Mouse (Mus musculus) heart, embryonic 12.5 days (tissue): ENCODE measurements around the gene Rpl35. TPM values are rescaled to one million over a fixed set of nuclear protein-coding genes. Genes with fewer than 3 reads are reported as not detected.

Experiments used
- ATAC-seq: fragments of 200-750 bp; cut with Nextera tagmentation; 2 replicates; pipeline ENCODE4 v1.8.0; 2017; ENCODE audit warnings: moderate TSS enrichment, moderate library complexity; ENCODE audit not compliant: insufficient number of reproducible peaks, low FRiP score
- H3K27ac ChIP-seq: fragments of 300-500 bp; sonication (generic); 2 replicates; pipeline ENCODE4 v1.5.1; 2016; ENCODE audit warnings: mild to moderate bottlenecking, moderate library complexity; ENCODE audit not compliant: poor library complexity, severe bottlenecking
- H3K27me3 ChIP-seq: fragments of 300-500 bp; sonication (generic); replicated peaks from 2 replicates; pipeline ENCODE4 v1.6.1; 2016; ENCODE audit warnings: mild to moderate bottlenecking, moderate library complexity
- H3K36me3 ChIP-seq: fragments of 300-500 bp; sonication (generic); 2 replicates; pipeline ENCODE4 v1.6.1; 2016; ENCODE audit warnings: mild to moderate bottlenecking, moderate library complexity
- H3K4me1 ChIP-seq: fragments of 300-500 bp; sonication (generic); replicated peaks from 2 replicates; pipeline ENCODE4 v1.6.1; 2016; ENCODE audit warnings: mild to moderate bottlenecking
- H3K4me2 ChIP-seq: fragments of 300-500 bp; sonication (generic); 2 replicates; pipeline ENCODE4 v1.6.1; 2016; ENCODE audit warnings: mild to moderate bottlenecking, moderate library complexity
- H3K4me3 ChIP-seq: fragments of 300-500 bp; sonication (generic); 2 replicates; pipeline ENCODE4 v1.5.1; 2016; ENCODE audit warnings: mild to moderate bottlenecking
- H3K9ac ChIP-seq: fragments of 300-500 bp; sonication (generic); 2 replicates; pipeline ENCODE4 v1.6.1; 2016; ENCODE audit warnings: mild to moderate bottlenecking, moderate library complexity
- H3K9me3 ChIP-seq: fragments of 300-500 bp; sonication (generic); replicated peaks from 2 replicates; pipeline ENCODE4 v1.6.1; 2016; ENCODE audit warnings: mild to moderate bottlenecking, moderate library complexity
- WGBS: fragments of 180-500 bp; shearing (Covaris S2); methylation state at CpG from one replicate; pipeline ENCODE4 v1.1.7; 2016; 5-methylcytosine and 5-hydroxymethylcytosine counted together
- polyA plus RNA-seq: library from polyadenylated mRNA; unstranded; fragments of >200 nt; fragmentation: Nextera tagmentation; extraction: Ambion mirVana; gene quantifications from 2 replicates; pipeline ENCODE4 v1.2.1, GENCODE M21; 2016

The Rpl35 gene
- polyA plus RNA-seq, 1 experiment from 2014 or later: 733 TPM

GRCm38 (mm10) chr2:39007865-39008264 is 2.4 kb upstream of the Rpl35 start:
- Histone ChIP-seq H3K4me2 (peak overlapping the region; percentile 98), H3K36me3 (peaks cover 22% of the 10 kb centered on the region), H3K4me3 (peak overlapping the region; percentile 94), H3K9ac (peak overlapping the region; percentile 94), H3K9me3 (no peaks in the 10 kb centered on the region), H3K27ac (peak overlapping the region; percentile 86), H3K4me1 (peaks cover 56% of the 10 kb centered on the region), H3K27me3 (no peaks in the 10 kb centered on the region)
- ATAC-seq: peak; percentile 88
- WGBS: 0% methylated on average over 43 of the region's 44 CpGs

DNA sequence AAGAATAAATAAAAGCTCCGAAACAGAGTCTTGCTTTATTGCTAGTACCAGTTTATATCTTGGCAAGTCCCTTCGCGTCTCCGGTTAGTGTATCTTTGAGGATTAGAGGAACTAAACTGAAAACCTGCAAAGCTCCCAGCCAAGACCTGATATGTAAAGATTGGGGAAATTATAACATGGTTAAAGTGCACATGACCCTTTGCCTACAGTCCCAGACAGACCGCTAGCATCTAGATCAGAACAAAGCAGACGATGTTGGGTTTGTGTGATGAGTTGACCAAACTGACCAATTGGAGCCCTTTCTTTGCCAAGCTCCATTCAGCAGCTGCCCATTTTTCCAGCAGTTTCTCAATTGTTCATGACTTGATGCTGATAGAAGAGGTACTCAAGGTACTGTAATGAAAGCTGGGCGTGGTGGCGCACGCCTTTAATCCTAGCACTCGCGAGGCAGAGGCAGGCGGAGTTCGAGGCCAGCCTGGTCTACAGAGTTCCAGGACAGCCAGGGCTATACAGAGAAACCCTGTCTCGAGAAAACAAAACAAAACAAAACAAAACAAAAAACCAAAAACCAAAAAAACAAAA is 816 bp upstream of the Rpl35 start:
- Histone ChIP-seq H3K4me3 (peak overlapping the region; percentile 78), H3K27me3 (no peaks in the 10 kb centered on the region), H3K9me3 (no peaks in the 10 kb centered on the region), H3K9ac (0 out of 2 replicates have a peak overlapping the region, but pooled peaks have one; percentile 78), H3K4me2 (peak overlapping the region; percentile 91), H3K36me3 (peaks cover 27% of the 10 kb centered on the region), H3K27ac (no peak overlapping the region), H3K4me1 (peaks cover 55% of the 10 kb centered on the region)
- 87% methylated on average over 14 of the region's 14 CpGs for WGBS
- ATAC-seq: no peak

GRCm38 (mm10) chr2:39004880-39005435 is 466 bp downstream of the Rpl35 start, which contains the start of gene Arpc5l:
Gene Arpc5l, plus strand, starts transcription at chr2:39005348.
- Histone ChIP-seq H3K27ac (peak within 1 kb of the TSS; percentile 81), H3K4me2 (peak within 1 kb of the TSS; percentile 91), H3K4me3 (peak within 1 kb of the TSS; percentile 78), H3K9ac (peak within 1 kb of the TSS; percentile 94), H3K9me3 (no peaks in the 10 kb centered on the region), H3K4me1 (peaks cover 50% of the 10 kb centered on the region), H3K27me3 (no peaks in the 10 kb centered on the region), H3K36me3 (peaks cover 39% of the 10 kb centered on the region)
- peak; percentile 90 for ATAC-seq
- under 1% methylated on average over 58 of the region's 58 CpGs for WGBS

GRCm38 (mm10) chr2:39004372-39004771 is 1.1 kb downstream of the Rpl35 start:
- Histone ChIP-seq H3K4me2 (peak overlapping the region; percentile 91), H3K36me3 (peaks cover 44% of the 10 kb centered on the region), H3K9ac (peak overlapping the region; percentile 94), H3K9me3 (no peaks in the 10 kb centered on the region), H3K27me3 (no peaks in the 10 kb centered on the region), H3K4me1 (peaks cover 46% of the 10 kb centered on the region), H3K4me3 (peak overlapping the region; percentile 78), H3K27ac (peak overlapping the region; percentile 81)
- 0% methylated on average over 11 of the region's 11 CpGs for WGBS
- no peak for ATAC-seq

DNA sequence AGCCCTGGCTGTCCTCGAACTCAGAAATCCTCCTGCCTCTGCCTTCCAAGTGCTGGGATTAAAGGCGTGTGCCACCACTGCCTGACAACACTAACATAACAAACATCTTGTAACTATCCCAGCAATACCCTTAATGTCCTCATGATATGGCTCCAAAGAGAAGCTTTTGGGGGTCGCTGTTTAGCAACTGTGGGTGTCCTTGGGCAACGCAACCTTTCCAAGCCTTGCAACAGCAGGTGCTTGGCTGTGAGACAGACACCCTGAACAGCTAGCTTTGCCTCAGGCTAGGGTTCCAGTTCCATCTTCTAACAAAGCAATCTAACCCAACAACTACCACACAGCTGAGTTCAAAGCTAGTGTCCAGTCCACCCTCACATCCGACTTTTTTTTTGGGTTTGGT is 1.9 kb downstream of the Rpl35 start:
- WGBS: 66% methylated on average over 5 of the region's 5 CpGs
- Histone ChIP-seq H3K9ac (peak overlapping the region; percentile 94), H3K4me1 (peaks cover 39% of the 10 kb centered on the region), H3K27me3 (no peaks in the 10 kb centered on the region), H3K9me3 (no peaks in the 10 kb centered on the region), H3K4me2 (peak overlapping the region; percentile 91), H3K36me3 (peaks cover 44% of the 10 kb centered on the region), H3K27ac (no peak overlapping the region), H3K4me3 (peak overlapping the region; percentile 78)
- ATAC-seq: no peak

DNA sequence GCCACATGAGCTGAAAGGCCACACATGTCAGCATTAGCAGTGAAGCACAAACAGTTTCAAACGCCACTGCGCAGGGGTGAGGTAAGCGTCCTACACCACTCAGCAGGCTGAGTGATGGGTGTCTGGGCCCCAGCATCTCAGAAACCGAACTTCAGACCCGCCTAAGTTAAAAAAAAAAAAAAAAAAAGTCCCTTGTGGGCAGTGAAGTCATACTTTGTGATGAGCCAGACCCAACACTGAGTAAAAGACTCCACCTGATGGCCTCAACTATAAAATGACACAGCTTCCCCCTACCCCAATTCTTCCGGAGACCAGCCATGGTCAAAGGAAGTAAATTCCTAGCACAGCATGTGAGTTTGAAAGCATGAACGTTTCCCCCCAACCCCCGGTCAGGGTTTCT is 2.3 kb downstream of the Rpl35 start:
- Histone ChIP-seq H3K9ac (peak overlapping the region; percentile 94), H3K27me3 (no peaks in the 10 kb centered on the region), H3K4me3 (peak overlapping the region; percentile 78), H3K27ac (no peak overlapping the region), H3K4me1 (peaks cover 43% of the 10 kb centered on the region), H3K36me3 (peaks cover 44% of the 10 kb centered on the region), H3K4me2 (peak overlapping the region; percentile 91), H3K9me3 (no peaks in the 10 kb centered on the region)
- WGBS: 53% methylated on average over 8 of the region's 8 CpGs
- no peak for ATAC-seq

- peaks cover 47% of the 10 kb centered on the region for H3K4me1 ChIP-seq
- no peak overlapping the region for H3K4me3 ChIP-seq
- H3K36me3 ChIP-seq: peaks cover 44% of the 10 kb centered on the region
- no peaks in the 10 kb centered on the region for H3K9me3 ChIP-seq
- no peak for ATAC-seq
- no peak overlapping the region for H3K4me2 ChIP-seq
- 84% methylated on average over 3 of the region's 3 CpGs for WGBS
- no peaks in the 10 kb centered on the region for H3K27me3 ChIP-seq
- no peak overlapping the region for H3K9ac ChIP-seq
- H3K27ac ChIP-seq: no peak overlapping the region
These were observed 3.6 kb downstream of the Rpl35 start for GRCm38 (mm10) chr2:39001866-39002265.

- Histone ChIP-seq H3K4me2 (no peak overlapping the region), H3K27ac (no peak overlapping the region), H3K27me3 (no peaks in the 10 kb centered on the region), H3K9ac (no peak overlapping the region), H3K4me1 (peaks cover 38% of the 10 kb centered on the region), H3K4me3 (no peak overlapping the region), H3K9me3 (no peaks in the 10 kb centered on the region), H3K36me3 (peaks cover 44% of the 10 kb centered on the region)
- WGBS: 84% methylated on average over 4 of the region's 4 CpGs
- ATAC-seq: no peak
These were observed 4.9 kb downstream of the Rpl35 start for GRCm38 (mm10) chr2:39000587-39000919.

DNA sequence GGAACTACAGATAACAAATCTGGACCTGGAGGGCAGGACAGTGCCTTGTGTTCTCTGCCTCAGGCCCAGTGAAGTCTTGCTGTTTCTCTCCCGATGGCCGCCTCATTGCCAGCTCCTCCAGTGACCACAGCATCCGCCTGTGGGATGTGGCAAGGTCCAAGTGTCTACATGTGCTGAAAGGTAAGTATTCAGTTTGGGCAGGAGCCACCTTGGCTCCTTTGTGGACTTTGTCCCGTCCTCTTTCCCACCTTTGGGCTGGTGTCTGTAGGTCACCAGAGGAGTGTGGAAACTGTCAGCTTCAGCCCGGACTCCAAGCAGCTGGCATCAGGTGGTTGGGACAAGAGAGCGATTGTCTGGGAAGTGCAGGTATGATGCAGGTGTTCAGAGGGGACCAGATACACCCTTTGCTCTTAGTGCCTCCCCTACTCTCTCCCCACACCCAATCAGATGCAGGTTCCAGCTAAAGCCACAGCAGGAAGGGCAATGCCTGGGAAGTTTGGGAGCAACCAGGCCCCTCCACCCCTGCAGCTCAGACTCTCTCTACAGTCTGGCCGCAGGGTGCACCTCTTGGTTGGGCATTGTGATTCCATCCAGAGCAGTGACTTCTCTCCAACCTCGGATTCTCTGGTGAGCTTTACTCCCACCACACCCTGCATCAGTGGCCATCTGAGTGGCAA is 5.4 kb downstream of the Rpl35 start:
- Histone ChIP-seq H3K9me3 (no peaks in the 10 kb centered on the region), H3K4me1 (peaks cover 38% of the 10 kb centered on the region), H3K36me3 (peaks cover 44% of the 10 kb centered on the region), H3K27me3 (no peaks in the 10 kb centered on the region), H3K4me2 (no peak overlapping the region), H3K4me3 (no peak overlapping the region), H3K9ac (no peak overlapping the region), H3K27ac (no peak overlapping the region)
- 64% methylated on average over 8 of the region's 8 CpGs for WGBS
- no peak for ATAC-seq

- Histone ChIP-seq H3K9ac (no peak overlapping the region), H3K4me3 (no peak overlapping the region), H3K36me3 (peaks cover 44% of the 10 kb centered on the region), H3K27me3 (no peaks in the 10 kb centered on the region), H3K27ac (no peak overlapping the region; the same call in 1 of the 2 replicates), H3K4me1 (peaks cover 38% of the 10 kb centered on the region), H3K4me2 (no peak overlapping the region), H3K9me3 (no peaks in the 10 kb centered on the region)
- WGBS: 48% methylated on average over 4 of the region's 4 CpGs
- no peak for ATAC-seq
These were observed 6.0 kb downstream of the Rpl35 start for GRCm38 (mm10) chr2:38999381-38999780.
